Mouse (Mus musculus) stomach, postnatal 0 days (tissue): ENCODE measurements around the gene Pla2g4a. TPM values are rescaled to one million over a fixed set of nuclear protein-coding genes. Genes with fewer than 3 reads are reported as not detected.
A peak's percentile ranks its signal among the peaks of the same experiment; 100 is the strongest.

Source experiments
- ATAC-seq: fragments of 200-750 bp; cut with Nextera tagmentation; 2 replicates; pipeline ENCODE4 v1.8.0; 2017; ENCODE audit not compliant: low FRiP score, low TSS enrichment
- DNase-seq: peaks from one replicate; pipeline ENCODE4 v3.0.0-alpha.2; 2016; ENCODE audit warnings: low spot score
- H3K27ac ChIP-seq: fragments of 300-500 bp; sonication (generic); replicated peaks from 2 replicates; pipeline ENCODE4 v1.5.1; 2014; ENCODE audit warnings: mild to moderate bottlenecking, control low read depth
- H3K27me3 ChIP-seq: fragments of 300-500 bp; sonication (generic); 2 replicates; pipeline ENCODE4 v1.6.1; 2014; ENCODE audit warnings: low read length; ENCODE audit not compliant: control insufficient read depth, insufficient read depth
- H3K36me3 ChIP-seq: fragments of 300-500 bp; sonication (generic); 2 replicates; pipeline ENCODE4 v1.6.1; 2014; ENCODE audit warnings: low read length, mixed read lengths; ENCODE audit not compliant: control insufficient read depth, insufficient read depth
- H3K4me1 ChIP-seq: fragments of 300-500 bp; sonication (generic); replicated peaks from 2 replicates; pipeline ENCODE4 v1.6.1; 2014; ENCODE audit warnings: antibody characterized with exemption; ENCODE audit not compliant: control insufficient read depth, insufficient read depth
- H3K4me2 ChIP-seq: fragments of 300-500 bp; sonication (generic); replicated peaks from 2 replicates; pipeline ENCODE4 v1.6.1; 2014; ENCODE audit warnings: low read depth, mild to moderate bottlenecking, control low read depth, moderate library complexity
- H3K4me3 ChIP-seq: fragments of 300-500 bp; sonication (generic); 2 replicates; pipeline ENCODE4 v1.5.1; 2014; ENCODE audit warnings: low read depth, low read length, control low read depth
- H3K9ac ChIP-seq: fragments of 300-500 bp; sonication (generic); 2 replicates; pipeline ENCODE4 v1.6.1; 2014; ENCODE audit warnings: mild to moderate bottlenecking, low read length, control low read depth, mixed read lengths
- H3K9me3 ChIP-seq: fragments of 300-500 bp; sonication (generic); 2 replicates; pipeline ENCODE4 v1.6.1; 2016; ENCODE audit warnings: low read length; ENCODE audit not compliant: control insufficient read depth
- CTCF ChIP-seq: IDR thresholded peaks from 2 replicates; pipeline ENCODE4 v1.5.1; 2016; ENCODE audit warnings: antibody characterized with exemption, low read depth, mild to moderate bottlenecking, moderate library complexity
- EP300 ChIP-seq: optimal IDR thresholded peaks from 2 replicates; pipeline ENCODE3; 2016; ENCODE audit warnings: antibody characterized with exemption
- WGBS: fragments of 180-500 bp; shearing (Covaris S2); extraction: QIAGEN DNeasy Blood & Tissue Kit; methylation state at CpG from one replicate; pipeline ENCODE4 v1.1.7; 2014; 5-methylcytosine and 5-hydroxymethylcytosine counted together
- polyA plus RNA-seq: library from polyadenylated mRNA; unstranded; fragments of >200 nt; fragmentation: Nextera tagmentation; extraction: Ambion mirVana; gene quantifications from 2 replicates; pipeline ENCODE4 v1.2.1, GENCODE M21; 2015

Pla2g4a gene
- polyA plus RNA-seq, 1 experiment from 2014 or later: 31.4 TPM

DNA sequence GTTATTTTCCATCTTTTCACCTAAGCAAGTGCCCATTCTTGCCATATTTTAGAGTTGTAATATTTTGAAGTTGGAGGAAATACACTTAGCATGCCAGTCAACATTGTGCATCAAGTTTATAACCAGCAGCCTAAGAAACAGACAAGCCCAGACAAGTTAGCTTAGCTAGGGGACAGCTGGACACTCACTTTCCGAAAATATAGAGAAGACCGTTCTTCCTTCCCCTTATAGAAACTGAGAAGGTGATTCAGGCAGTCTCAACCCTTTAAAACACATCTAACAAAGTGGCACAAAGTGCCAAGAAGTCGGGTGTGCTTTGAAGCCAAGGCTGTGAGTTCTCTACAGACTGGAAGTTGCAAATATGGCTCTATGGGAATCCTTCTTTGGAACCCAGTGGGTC lies 10.4 kb downstream of the Pla2g4a start:
- Histone ChIP-seq H3K4me1 (no peaks in the 10 kb centered on the region), H3K9me3 (no peaks in the 10 kb centered on the region), H3K27ac (no peak overlapping the region), H3K9ac (no peak overlapping the region), H3K27me3 (no peaks in the 10 kb centered on the region), H3K36me3 (no peaks in the 10 kb centered on the region), H3K4me3 (no peak overlapping the region), H3K4me2 (no peak overlapping the region)
- TF ChIP-seq EP300: no peak
- TF ChIP-seq CTCF: no peak
- 68% methylated on average over 3 of the region's 3 CpGs for WGBS
- DNase-seq (no peak), ATAC-seq (no peak)

- no peak for TF ChIP-seq CTCF
- TF ChIP-seq EP300: no peak
- no peak overlapping the region for H3K4me2 ChIP-seq
These were observed 10.8 kb downstream of the Pla2g4a start for GRCm38 (mm10) chr1:149950254-149950653.

GRCm38 (mm10) chr1:149949334-149949733 lies 11.8 kb downstream of the Pla2g4a start:
- 69% methylated on average over 1 of the region's 1 CpGs for WGBS
- peak; percentile 73; the same call in 1 of the 2 replicates for ATAC-seq
- peak; percentile 27 for DNase-seq
- Histone ChIP-seq H3K4me1 (no peaks in the 10 kb centered on the region), H3K36me3 (no peaks in the 10 kb centered on the region), H3K9ac (no peak overlapping the region), H3K9me3 (no peaks in the 10 kb centered on the region), H3K4me3 (no peak overlapping the region), H3K4me2 (no peak overlapping the region), H3K27me3 (no peaks in the 10 kb centered on the region), H3K27ac (no peak overlapping the region)
- TF ChIP-seq CTCF: no peak
- TF ChIP-seq EP300: no peak

More at GRCm38 (mm10) chr1:149950254-149950653, 10.8 kb downstream of the Pla2g4a start:
- Histone ChIP-seq H3K27ac (no peak overlapping the region), H3K9ac (no peak overlapping the region), H3K4me1 (no peaks in the 10 kb centered on the region), H3K27me3 (no peaks in the 10 kb centered on the region), H3K4me3 (no peak overlapping the region), H3K9me3 (no peaks in the 10 kb centered on the region), H3K36me3 (no peaks in the 10 kb centered on the region)
- ATAC-seq: no peak
- 53% methylated on average over 1 of the region's 1 CpGs for WGBS
- DNase-seq: no peak

- Histone ChIP-seq H3K4me3 (no peak overlapping the region), H3K27ac (no peak overlapping the region), H3K4me2 (no peak overlapping the region), H3K9ac (no peak overlapping the region), H3K27me3 (no peaks in the 10 kb centered on the region), H3K9me3 (no peaks in the 10 kb centered on the region), H3K36me3 (no peaks in the 10 kb centered on the region), H3K4me1 (no peaks in the 10 kb centered on the region)
- ATAC-seq: no peak
- no peak for TF ChIP-seq EP300
- no peak for TF ChIP-seq CTCF
- 86% methylated on average over 8 of the region's 8 CpGs for WGBS
- DNase-seq: no peak
These were observed 12.8 kb downstream of the Pla2g4a start for GRCm38 (mm10) chr1:149948066-149948825.

- H3K9me3 ChIP-seq: no peaks in the 10 kb centered on the region
- WGBS: 50% methylated on average over 5 of the region's 5 CpGs
- no peak overlapping the region for H3K4me3 ChIP-seq
- H3K9ac ChIP-seq: no peak overlapping the region
- no peaks in the 10 kb centered on the region for H3K36me3 ChIP-seq
- no peak overlapping the region for H3K4me2 ChIP-seq
- H3K4me1 ChIP-seq: no peaks in the 10 kb centered on the region
- H3K27ac ChIP-seq: no peak overlapping the region
- DNase-seq (no peak), ATAC-seq (no peak)
- H3K27me3 ChIP-seq: no peaks in the 10 kb centered on the region
- no peak for TF ChIP-seq EP300
- TF ChIP-seq CTCF: no peak
These were observed 14.1 kb downstream of the Pla2g4a start for GRCm38 (mm10) chr1:149946993-149947392.

GRCm38 (mm10) chr1:149946432-149946831 lies 14.7 kb downstream of the Pla2g4a start:
- ATAC-seq: no peak
- H3K9me3 ChIP-seq: no peaks in the 10 kb centered on the region
- no peak for DNase-seq
- H3K36me3 ChIP-seq: no peaks in the 10 kb centered on the region
- H3K4me1 ChIP-seq: no peaks in the 10 kb centered on the region
- no peak overlapping the region for H3K9ac ChIP-seq
- H3K27ac ChIP-seq: no peak overlapping the region
- TF ChIP-seq EP300 (no peak), CTCF (no peak)
- H3K4me3 ChIP-seq: no peak overlapping the region
- no peak overlapping the region for H3K4me2 ChIP-seq
- WGBS: 79% methylated on average over 3 of the region's 3 CpGs
- no peaks in the 10 kb centered on the region for H3K27me3 ChIP-seq
